Mouse (Mus musculus) liver, adult 2 months (tissue): ENCODE data around the gene Pip4k2c.

Experiments
- CTCF ChIP-seq: fragments of 200-500 bp; IDR thresholded peaks from 2 replicates; pipeline ENCODE4 v1.5.1; 2011; ENCODE audit warnings: low read depth, low read length, control low read depth
- POLR2A ChIP-seq: fragments of 200-500 bp; IDR thresholded peaks from 2 replicates; pipeline ENCODE4 v1.6.1; 2011; ENCODE audit warnings: low read length, control low read depth; ENCODE audit not compliant: insufficient read depth; ENCODE audit errors: extremely low read depth

DNA sequence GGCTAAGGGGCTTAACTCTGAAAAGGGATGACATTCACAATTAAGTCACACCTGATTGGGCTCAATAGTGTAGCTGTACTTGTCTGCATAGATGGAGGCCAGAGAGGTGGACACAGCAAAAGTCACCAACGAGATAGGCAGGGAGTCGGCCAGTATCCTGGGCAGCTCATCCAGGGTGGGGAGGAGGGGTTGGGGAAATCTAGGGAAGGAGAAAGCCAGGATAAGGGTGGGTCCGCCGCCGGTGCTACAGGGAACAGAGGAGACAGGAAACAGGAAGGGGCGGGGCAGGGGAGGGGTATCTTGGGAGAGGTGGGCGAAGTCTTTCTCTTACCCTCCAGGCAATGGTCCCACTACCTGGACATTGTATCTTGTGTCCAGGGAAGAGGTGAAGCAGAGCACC is 34.6 kb downstream of the Pip4k2c start:
- TF ChIP-seq CTCF (no peak), POLR2A (no peak)
